Mouse (Mus musculus) CH12.LX (cell line): ENCODE results near the gene Arhgap31. TPM values are rescaled to one million over a fixed set of nuclear protein-coding genes. Genes with fewer than 3 reads are reported as not detected.

Experiments used
- DNase-seq: peaks from one replicate; pipeline ENCODE4 v3.0.0-alpha.2; 2013; ENCODE audit errors: extremely low read depth
- H3K27ac ChIP-seq: 2 replicates; pipeline ENCODE4 v1.5.1; 2012; ENCODE audit warnings: low read depth, mild to moderate bottlenecking, control low read depth, moderate library complexity; ENCODE audit not compliant: insufficient read depth
- H3K27me3 ChIP-seq: replicated peaks from 2 replicates; pipeline ENCODE3; 2012; ENCODE audit warnings: inconsistent platforms
- H3K36me3 ChIP-seq, 2 experiments: replicated peaks in 1 of 2; 2 replicates each; pipeline versions ENCODE3 to v1.6.1; 2012; ENCODE audit warnings: inconsistent platforms in 1 of 2, low read length in 1 of 2, mild to moderate bottlenecking in 1 of 2, mixed read lengths in 1 of 2, moderate library complexity in 1 of 2; ENCODE audit not compliant: control insufficient read depth in 1 of 2, insufficient read depth in 1 of 2
- H3K4me1 ChIP-seq, 2 experiments: 2 replicates each; pipeline ENCODE4 v1.6.1; 2012; ENCODE audit warnings: inconsistent platforms in 1 of 2, moderate library complexity in 1 of 2; ENCODE audit not compliant: insufficient read depth in 2 of 2, control insufficient read depth in 1 of 2
- H3K4me2 ChIP-seq: 2 replicates; pipeline ENCODE4 v1.6.1; 2012; ENCODE audit warnings: low read depth, mild to moderate bottlenecking, control low read depth; ENCODE audit not compliant: poor library complexity, insufficient read depth, severe bottlenecking
- H3K4me3 ChIP-seq, 3 experiments: fragments of 150-350 bp in 1 of 3; sonication (generic) in 1 of 3; replicated peaks in 1 of 3; 2 replicates each; pipeline versions ENCODE3 to v1.5.1; 2011 to 2012; ENCODE audit warnings: low read depth in 2 of 3, low read length in 2 of 3, mild to moderate bottlenecking in 2 of 3, moderate library complexity in 2 of 3, control low read depth in 1 of 3, improper control_type of control experiment in 1 of 3, inconsistent platforms in 1 of 3, mixed read lengths in 1 of 3; ENCODE audit not compliant: poor library complexity in 1 of 3
- H3K79me2 ChIP-seq: replicated peaks from 2 replicates; pipeline ENCODE4 v1.6.1; 2012; ENCODE audit warnings: mild to moderate bottlenecking, moderate library complexity; ENCODE audit not compliant: control insufficient read depth, poor library complexity, insufficient read depth, severe bottlenecking; ENCODE audit errors: extremely low read depth
- H3K9ac ChIP-seq: 2 replicates; pipeline ENCODE4 v1.6.1; 2012; ENCODE audit warnings: low read depth, mild to moderate bottlenecking, control low read depth, moderate library complexity; ENCODE audit not compliant: insufficient read depth
- H3K9me3 ChIP-seq: replicated peaks from 2 replicates; pipeline ENCODE3; 2012; ENCODE audit warnings: low read length, inconsistent platforms, mixed read lengths
- BHLHE40 ChIP-seq: IDR thresholded peaks from 2 replicates; pipeline ENCODE4 v1.6.1; 2011; ENCODE audit warnings: mild to moderate bottlenecking, low read depth, low read length, improper control_type of control experiment
- CHD1 ChIP-seq: IDR thresholded peaks from 2 replicates; pipeline ENCODE4 v1.6.1; 2012; ENCODE audit warnings: low read depth, low read length, improper control_type of control experiment, inconsistent platforms
- CHD2 ChIP-seq: IDR thresholded peaks from 2 replicates; pipeline ENCODE4 v1.6.1; 2011; ENCODE audit warnings: low read length, improper control_type of control experiment
- CTCF ChIP-seq, 2 experiments: IDR thresholded peaks in 1 of 2; conservative IDR thresholded peaks in 1 of 2; 2 replicates each; pipeline ENCODE4 v1.5.1; 2011 to 2012; ENCODE audit warnings: low read depth in 2 of 2, low read length in 2 of 2, improper control_type of control experiment in 1 of 2, inconsistent platforms in 1 of 2, mild to moderate bottlenecking in 1 of 2, moderate library complexity in 1 of 2
- E2F4 ChIP-seq: IDR thresholded peaks from 2 replicates; pipeline ENCODE4 v1.6.1; 2011; ENCODE audit warnings: low read depth, low read length, improper control_type of control experiment; ENCODE audit not compliant: insufficient replicate concordance
- ELF1 ChIP-seq: IDR thresholded peaks from 2 replicates; pipeline ENCODE4 v1.6.1; 2014; ENCODE audit warnings: low read depth, mild to moderate bottlenecking, inconsistent platforms, low read length, improper control_type of control experiment
- EP300 ChIP-seq: IDR thresholded peaks from 2 replicates; pipeline ENCODE4 v1.6.1; 2011; ENCODE audit warnings: low read length, improper control_type of control experiment
- ETS1 ChIP-seq: conservative IDR thresholded peaks from 2 replicates; pipeline ENCODE4 v1.6.1; 2012; ENCODE audit warnings: low read depth, mild to moderate bottlenecking, inconsistent platforms, low read length, improper control_type of control experiment, moderate library complexity
- GABPA ChIP-seq: IDR thresholded peaks from 2 replicates; pipeline ENCODE4 v1.6.1; 2012; ENCODE audit warnings: low read depth, low read length, improper control_type of control experiment, inconsistent platforms; ENCODE audit not compliant: insufficient replicate concordance
- HCFC1 ChIP-seq: IDR thresholded peaks from 2 replicates; pipeline ENCODE4 v1.6.1; 2012; ENCODE audit warnings: low read depth, mild to moderate bottlenecking, inconsistent platforms, low read length, improper control_type of control experiment
- IRF4 ChIP-seq: IDR thresholded peaks from 2 replicates; pipeline ENCODE4 v1.6.1; 2014; ENCODE audit warnings: low read depth, mild to moderate bottlenecking, inconsistent platforms, low read length, improper control_type of control experiment
- JUN ChIP-seq: IDR thresholded peaks from 2 replicates; pipeline ENCODE4 v1.6.1; 2011; ENCODE audit warnings: low read depth, mild to moderate bottlenecking, low read length, improper control_type of control experiment, moderate library complexity; ENCODE audit not compliant: insufficient read depth
- JUND ChIP-seq: conservative IDR thresholded peaks from 2 replicates; pipeline ENCODE4 v1.6.1; 2011; ENCODE audit warnings: low read depth, low read length, improper control_type of control experiment
- KAT2A ChIP-seq: IDR thresholded peaks from 2 replicates; pipeline ENCODE4 v1.6.1; 2012; ENCODE audit warnings: low read length, improper control_type of control experiment, inconsistent platforms; ENCODE audit not compliant: insufficient replicate concordance
- MAFK ChIP-seq: IDR thresholded peaks from 2 replicates; pipeline ENCODE4 v1.6.1; 2011; ENCODE audit warnings: low read length, improper control_type of control experiment; ENCODE audit not compliant: insufficient replicate concordance
- MAX ChIP-seq: IDR thresholded peaks from 2 replicates; pipeline ENCODE4 v1.6.1; 2011; ENCODE audit warnings: low read length, improper control_type of control experiment
- MAZ ChIP-seq: IDR thresholded peaks from 2 replicates; pipeline ENCODE4 v1.6.1; 2012; ENCODE audit warnings: low read depth, mild to moderate bottlenecking, inconsistent platforms, low read length, improper control_type of control experiment, moderate library complexity
- MEF2A ChIP-seq: IDR thresholded peaks from 2 replicates; pipeline ENCODE4 v1.6.1; 2014; ENCODE audit warnings: low read depth, mild to moderate bottlenecking, inconsistent platforms, low read length, improper control_type of control experiment, borderline replicate concordance
- MXI1 ChIP-seq: IDR thresholded peaks from 2 replicates; pipeline ENCODE4 v1.6.1; 2011; ENCODE audit warnings: mild to moderate bottlenecking, low read depth, low read length, improper control_type of control experiment
- MYC ChIP-seq: IDR thresholded peaks from 2 replicates; pipeline ENCODE4 v1.6.1; 2011; ENCODE audit warnings: low read depth, mild to moderate bottlenecking, improper control_type of control experiment, low read length
- NELFE ChIP-seq: IDR thresholded peaks from 2 replicates; pipeline ENCODE4 v1.6.1; 2011; ENCODE audit warnings: low read depth, low read length, improper control_type of control experiment
- NRF1 ChIP-seq: IDR thresholded peaks from 2 replicates; pipeline ENCODE4 v1.6.1; 2014; ENCODE audit warnings: low read depth, mild to moderate bottlenecking, inconsistent platforms, low read length, improper control_type of control experiment, moderate library complexity
- PAX5 ChIP-seq: IDR thresholded peaks from 2 replicates; pipeline ENCODE4 v1.6.1; 2012; ENCODE audit warnings: low read length, inconsistent platforms, mixed read lengths
- POLR2A ChIP-seq: IDR thresholded peaks from 2 replicates; pipeline ENCODE4 v1.6.1; 2011; ENCODE audit warnings: low read depth, mild to moderate bottlenecking, improper control_type of control experiment, low read length
- POLR2AphosphoS2 ChIP-seq: IDR thresholded peaks from 2 replicates; pipeline ENCODE4 v1.6.1; 2011; ENCODE audit warnings: low read depth, low read length, improper control_type of control experiment
- RAD21 ChIP-seq: IDR thresholded peaks from 2 replicates; pipeline ENCODE4 v1.6.1; 2011; ENCODE audit warnings: low read depth, mild to moderate bottlenecking, low read length, improper control_type of control experiment, moderate library complexity
- RCOR1 ChIP-seq: conservative IDR thresholded peaks from 2 replicates; pipeline ENCODE4 v1.6.1; 2012; ENCODE audit warnings: low read depth, mild to moderate bottlenecking, inconsistent platforms, low read length, improper control_type of control experiment
- SIN3A ChIP-seq: IDR thresholded peaks from 2 replicates; pipeline ENCODE4 v1.6.1; 2012; ENCODE audit warnings: low read length, improper control_type of control experiment, inconsistent platforms
- SMC3 ChIP-seq: IDR thresholded peaks from 2 replicates; pipeline ENCODE4 v1.6.1; 2011; ENCODE audit warnings: low read depth, low read length, improper control_type of control experiment
- TBP ChIP-seq: conservative IDR thresholded peaks from 2 replicates; pipeline ENCODE4 v1.6.1; 2011; ENCODE audit warnings: low read depth, low read length, improper control_type of control experiment
- TCF12 ChIP-seq: IDR thresholded peaks from 2 replicates; pipeline ENCODE4 v1.6.1; 2014; ENCODE audit warnings: low read depth, mild to moderate bottlenecking, inconsistent platforms, low read length, improper control_type of control experiment
- UBTF ChIP-seq: IDR thresholded peaks from 2 replicates; pipeline ENCODE4 v1.6.1; 2012; ENCODE audit warnings: low read depth, mild to moderate bottlenecking, inconsistent platforms, low read length, improper control_type of control experiment, moderate library complexity
- USF1 ChIP-seq: IDR thresholded peaks from 2 replicates; pipeline ENCODE4 v1.6.1; 2014; ENCODE audit warnings: low read depth, mild to moderate bottlenecking, inconsistent platforms, low read length, improper control_type of control experiment
- USF2 ChIP-seq: conservative IDR thresholded peaks from 2 replicates; pipeline ENCODE4 v1.6.1; 2011; ENCODE audit warnings: low read depth, low read length, improper control_type of control experiment
- ZC3H11A ChIP-seq: IDR thresholded peaks from 2 replicates; pipeline ENCODE4 v1.6.1; 2012; ENCODE audit warnings: low read depth, mild to moderate bottlenecking, inconsistent platforms, low read length, improper control_type of control experiment
- ZKSCAN1 ChIP-seq: IDR thresholded peaks from 2 replicates; pipeline ENCODE4 v1.6.1; 2012; ENCODE audit warnings: low read depth, inconsistent platforms, low read length, improper control_type of control experiment, borderline replicate concordance
- ZMIZ1 ChIP-seq: IDR thresholded peaks from 2 replicates; pipeline ENCODE4 v1.6.1; 2012; ENCODE audit warnings: low read depth, mild to moderate bottlenecking, inconsistent platforms, low read length, improper control_type of control experiment
- ZNF384 ChIP-seq: IDR thresholded peaks from 2 replicates; pipeline ENCODE4 v1.6.1; 2012; ENCODE audit warnings: low read depth, low read length, improper control_type of control experiment, inconsistent platforms
- dilution Hi-C: fragments of 300-500 bp; cut with MboI; formaldehyde crosslinking; loops from 2 replicates; pipeline ENCODE4 v1.14.3; 2020; ENCODE audit warnings: low sequenced_read_pairs; ENCODE audit not compliant: extremely low pct_unique_long_range_greater_than_20kb, extremely low pct_ligation_motif_present
- in situ Hi-C: fragments of 300-500 bp; cut with MboI; formaldehyde crosslinking; loops from 3 replicates; pipeline ENCODE4 v1.14.3; 2019; ENCODE audit warnings: low sequenced_read_pairs, low pct_ligation_motif_present, low pct_unique_long_range_greater_than_20kb, mixed read lengths
- polyA plus RNA-seq: library from polyadenylated mRNA; unstranded; fragments of >175 nt; gene quantifications from 2 replicates; pipeline ENCODE4 v1.2.1, GENCODE M21; 2012; ENCODE audit warnings: low read depth; ENCODE audit not compliant: insufficient read length
- total RNA-seq, 2 experiments: library from RNA; depleted of rRNA; stranded (reverse); fragments of 300-350 nt in 1 of 2; fragments of >200 nt in 1 of 2; gene quantifications; 2 replicates each; pipeline ENCODE4 v1.2.3; 2012 to 2014

Arhgap31 gene
- total and polyA plus RNA-seq, 3 experiments, result 0.15 to 2.0 (median 0.76) TPM

GRCm38 (mm10) chr16:38587572-38587971 lies 125.5 kb downstream of the Arhgap31 start:
- DNase-seq, result peak; percentile 81
- peaks cover 3 to 23% of the 10 kb centered on the region in 2 experiments; a peak in 3 of 4 replicates for H3K4me1 ChIP-seq
- TF ChIP-seq JUND, result no peak
- TF ChIP-seq POLR2A, result no peak
- TF ChIP-seq TCF12, result no peak
- no peak for TF ChIP-seq NELFE
- no peak for TF ChIP-seq CHD2
- TF ChIP-seq CTCF (conservative IDR thresholded peaks at IDR 0.05 in 1 of 2, IDR thresholded peaks at IDR 0.05 in 1 of 2; ENCODE audit: low read depth in 2 of 2, low read length in 2 of 2), result no peak
- no peak for TF ChIP-seq ZKSCAN1
- TF ChIP-seq CHD1, result no peak
- peak; percentile 38; the same call in 1 of the 2 replicates for TF ChIP-seq EP300
- no peak for TF ChIP-seq MAFK
- no peak for TF ChIP-seq UBTF
- no peak for TF ChIP-seq KAT2A
- TF ChIP-seq USF2, result no peak
- peak; percentile 41; the same call in 1 of the 2 replicates for TF ChIP-seq MAX
- no peak for TF ChIP-seq ZC3H11A
- no peak for TF ChIP-seq MAZ
- TF ChIP-seq RAD21, result no peak
- no peak for TF ChIP-seq GABPA
- no peak for TF ChIP-seq E2F4
- no peak for TF ChIP-seq SMC3
- no peak for TF ChIP-seq RCOR1
- TF ChIP-seq MXI1, result 0 out of 2 replicates have a peak, but pooled peaks have one; percentile 20
- TF ChIP-seq SIN3A, result no peak
- TF ChIP-seq POLR2AphosphoS2, result no peak
- TF ChIP-seq ETS1, result no peak
- TF ChIP-seq ZNF384, result no peak
- no peak for TF ChIP-seq NRF1
- 0 out of 2 replicates have a peak, but pooled peaks have one; percentile 10 for TF ChIP-seq BHLHE40
- TF ChIP-seq PAX5, result no peak
- no peak for TF ChIP-seq ELF1
- no peak for TF ChIP-seq TBP
- peak; percentile 66; the same call in 1 of the 2 replicates for TF ChIP-seq MYC
- no peak for TF ChIP-seq HCFC1
- TF ChIP-seq ZMIZ1, result no peak
- no peak for TF ChIP-seq USF1
- no peak for TF ChIP-seq JUN
- peak; percentile 23; the same call in 1 of the 2 replicates for TF ChIP-seq IRF4
- TF ChIP-seq MEF2A, result no peak
- no peak overlapping the region for H3K9ac ChIP-seq
- no peak overlapping the region for H3K4me2 ChIP-seq
- peaks cover 68 to 97% of the 10 kb centered on the region in 2 experiments for H3K36me3 ChIP-seq
- dilution Hi-C loops, result no loop called here
- no peak overlapping the region for H3K4me3 ChIP-seq
- H3K27me3 ChIP-seq, result no peaks in the 10 kb centered on the region
- no peaks in the 10 kb centered on the region for H3K9me3 ChIP-seq
- no peaks in the 10 kb centered on the region for H3K79me2 ChIP-seq
- H3K27ac ChIP-seq, result no peak overlapping the region
- in situ Hi-C loops, result no loop called here
